Mouse (Mus musculus) midbrain, embryonic 16.5 days (tissue): Measurements from ENCODE around the gene Git2. TPM values are rescaled to one million over a fixed set of nuclear protein-coding genes. Genes with fewer than 3 reads are reported as not detected.

ENCODE experiments used
- ATAC-seq: fragments of 200-750 bp; cut with Nextera tagmentation; 2 replicates; pipeline ENCODE4 v1.8.0; 2017; ENCODE audit warnings: moderate TSS enrichment
- H3K27ac ChIP-seq: fragments of 300-500 bp; sonication (generic); 2 replicates; pipeline ENCODE4 v1.5.1; 2014; ENCODE audit warnings: mild to moderate bottlenecking, low read length, mixed read lengths
- H3K27me3 ChIP-seq: fragments of 300-500 bp; sonication (generic); 2 replicates; pipeline ENCODE4 v1.6.1; 2014; ENCODE audit warnings: low read depth, low read length, mixed read lengths; ENCODE audit not compliant: control insufficient read depth, insufficient read depth
- H3K36me3 ChIP-seq: fragments of 300-500 bp; sonication (generic); 2 replicates; pipeline ENCODE4 v1.6.1; 2014; ENCODE audit warnings: mild to moderate bottlenecking, low read length, moderate library complexity, mixed read lengths; ENCODE audit not compliant: control insufficient read depth, insufficient read depth
- H3K4me1 ChIP-seq: fragments of 300-500 bp; sonication (generic); 2 replicates; pipeline ENCODE4 v1.6.1; 2014; ENCODE audit warnings: mild to moderate bottlenecking, low read length, mixed read lengths; ENCODE audit not compliant: control insufficient read depth, insufficient read depth
- H3K4me2 ChIP-seq: fragments of 300-500 bp; sonication (generic); 2 replicates; pipeline ENCODE4 v1.6.1; 2014; ENCODE audit warnings: mild to moderate bottlenecking, low read length, mixed read lengths
- H3K4me3 ChIP-seq: fragments of 300-500 bp; sonication (generic); 2 replicates; pipeline ENCODE4 v1.5.1; 2014; ENCODE audit warnings: low read depth, mild to moderate bottlenecking, low read length, moderate library complexity, mixed read lengths
- H3K9ac ChIP-seq: fragments of 300-500 bp; sonication (generic); 2 replicates; pipeline ENCODE4 v1.6.1; 2014; ENCODE audit warnings: low read depth, low read length, mixed read lengths
- H3K9me3 ChIP-seq: fragments of 300-500 bp; sonication (generic); replicated peaks from 2 replicates; pipeline ENCODE4 v1.6.1; 2014; ENCODE audit warnings: mild to moderate bottlenecking, low read length, mixed read lengths; ENCODE audit not compliant: control insufficient read depth, poor library complexity, severe bottlenecking
- WGBS: fragments of 180-500 bp; shearing (Covaris S2); extraction: QIAGEN DNeasy Blood & Tissue Kit; methylation state at CpG from one replicate; pipeline ENCODE4 v1.1.7; 2014; 5-methylcytosine and 5-hydroxymethylcytosine counted together
- polyA plus RNA-seq: library from polyadenylated mRNA; unstranded; fragments of >200 nt; fragmentation: Nextera tagmentation; extraction: Ambion mirVana; gene quantifications from 2 replicates; pipeline ENCODE4 v1.2.1, GENCODE M21; 2015

Git2 gene
- polyA plus RNA-seq, 1 experiment from 2014 or later: 48.4 TPM

GRCm38 (mm10) chr5:114761980-114762379 lies 13.3 kb downstream of the Git2 start:
- 88% methylated on average over 8 of the region's 8 CpGs for WGBS
- no peaks in the 10 kb centered on the region for H3K9me3 ChIP-seq
- no peak overlapping the region for H3K4me3 ChIP-seq
- no peak for ATAC-seq
- H3K36me3 ChIP-seq: peaks cover 28% of the 10 kb centered on the region
- H3K27me3 ChIP-seq: no peaks in the 10 kb centered on the region
- H3K27ac ChIP-seq: no peak overlapping the region
- no peaks in the 10 kb centered on the region for H3K4me1 ChIP-seq
- H3K9ac ChIP-seq: no peak overlapping the region
- no peak overlapping the region for H3K4me2 ChIP-seq

GRCm38 (mm10) chr5:114759536-114760090 lies 15.7 kb downstream of the Git2 start:
- no peaks in the 10 kb centered on the region for H3K9me3 ChIP-seq
- H3K36me3 ChIP-seq: peaks cover 29% of the 10 kb centered on the region
- no peak overlapping the region for H3K4me2 ChIP-seq
- no peaks in the 10 kb centered on the region for H3K4me1 ChIP-seq
- no peak overlapping the region for H3K27ac ChIP-seq
- no peaks in the 10 kb centered on the region for H3K27me3 ChIP-seq
- H3K9ac ChIP-seq: no peak overlapping the region
- WGBS: 95% methylated on average over 5 of the region's 5 CpGs
- no peak for ATAC-seq
- H3K4me3 ChIP-seq: no peak overlapping the region

GRCm38 (mm10) chr5:114753384-114753783 lies 21.9 kb downstream of the Git2 start:
- no peak overlapping the region for H3K9ac ChIP-seq
- no peaks in the 10 kb centered on the region for H3K9me3 ChIP-seq
- no peak overlapping the region for H3K27ac ChIP-seq
- no peak overlapping the region for H3K4me3 ChIP-seq
- ATAC-seq: no peak
- WGBS: 87% methylated on average over 12 of the region's 12 CpGs
- H3K27me3 ChIP-seq: no peaks in the 10 kb centered on the region
- peaks cover 22% of the 10 kb centered on the region for H3K36me3 ChIP-seq
- H3K4me1 ChIP-seq: no peaks in the 10 kb centered on the region
- no peak overlapping the region for H3K4me2 ChIP-seq

- Histone ChIP-seq H3K36me3 (peaks cover 27% of the 10 kb centered on the region), H3K9me3 (no peaks in the 10 kb centered on the region), H3K4me1 (no peaks in the 10 kb centered on the region), H3K27ac (no peak overlapping the region), H3K4me2 (no peak overlapping the region), H3K4me3 (no peak overlapping the region), H3K27me3 (no peaks in the 10 kb centered on the region), H3K9ac (no peak overlapping the region)
- WGBS: 89% methylated on average over 10 of the region's 10 CpGs
- no peak for ATAC-seq
Observed at GRCm38 (mm10) chr5:114752397-114752796, 22.9 kb downstream of the Git2 start.

- H3K4me2 ChIP-seq: no peak overlapping the region
- H3K4me1 ChIP-seq: no peaks in the 10 kb centered on the region
- no peaks in the 10 kb centered on the region for H3K9me3 ChIP-seq
- WGBS: 80% methylated on average over 10 of the region's 10 CpGs
- no peaks in the 10 kb centered on the region for H3K27me3 ChIP-seq
- no peak overlapping the region for H3K4me3 ChIP-seq
- no peak overlapping the region for H3K9ac ChIP-seq
- peaks cover 30% of the 10 kb centered on the region for H3K36me3 ChIP-seq
- no peak overlapping the region for H3K27ac ChIP-seq
- no peak for ATAC-seq
Observed at GRCm38 (mm10) chr5:114750325-114750724, 25.0 kb downstream of the Git2 start.

- peaks cover 42% of the 10 kb centered on the region for H3K36me3 ChIP-seq
- no peak for ATAC-seq
- 93% methylated on average over 5 of the region's 5 CpGs for WGBS
Observed at GRCm38 (mm10) chr5:114747521-114747920, 27.8 kb downstream of the Git2 start.

GRCm38 (mm10) chr5:114746886-114747285 lies 28.4 kb downstream of the Git2 start:
- Histone ChIP-seq H3K4me2 (no peak overlapping the region), H3K4me3 (no peak overlapping the region), H3K27ac (no peak overlapping the region), H3K9me3 (no peaks in the 10 kb centered on the region), H3K27me3 (no peaks in the 10 kb centered on the region), H3K4me1 (no peaks in the 10 kb centered on the region), H3K36me3 (peaks cover 41% of the 10 kb centered on the region), H3K9ac (no peak overlapping the region)
- WGBS: 89% methylated on average over 4 of the region's 4 CpGs
- no peak for ATAC-seq

More at GRCm38 (mm10) chr5:114747521-114747920, 27.8 kb downstream of the Git2 start:
- Histone ChIP-seq H3K27ac (no peak overlapping the region), H3K4me1 (no peaks in the 10 kb centered on the region), H3K27me3 (no peaks in the 10 kb centered on the region), H3K9me3 (no peaks in the 10 kb centered on the region), H3K9ac (no peak overlapping the region), H3K4me2 (no peak overlapping the region), H3K4me3 (no peak overlapping the region)

GRCm38 (mm10) chr5:114745581-114745980 lies 29.7 kb downstream of the Git2 start:
- ATAC-seq: no peak
- WGBS: 90% methylated on average over 5 of the region's 5 CpGs
- H3K4me2 ChIP-seq: no peak overlapping the region
- no peak overlapping the region for H3K9ac ChIP-seq
- H3K4me1 ChIP-seq: no peaks in the 10 kb centered on the region
- no peaks in the 10 kb centered on the region for H3K9me3 ChIP-seq
- no peak overlapping the region for H3K4me3 ChIP-seq
- no peaks in the 10 kb centered on the region for H3K27me3 ChIP-seq
- H3K36me3 ChIP-seq: peaks cover 37% of the 10 kb centered on the region
- no peak overlapping the region for H3K27ac ChIP-seq

GRCm38 (mm10) chr5:114743697-114744090 lies 31.6 kb downstream of the Git2 start:
- Histone ChIP-seq H3K9me3 (no peaks in the 10 kb centered on the region), H3K9ac (no peak overlapping the region), H3K4me2 (no peak overlapping the region), H3K4me1 (no peaks in the 10 kb centered on the region), H3K36me3 (peaks cover 38% of the 10 kb centered on the region), H3K27ac (no peak overlapping the region), H3K4me3 (no peak overlapping the region), H3K27me3 (no peaks in the 10 kb centered on the region)
- no peak for ATAC-seq
- 97% methylated on average over 8 of the region's 8 CpGs for WGBS
